Mouse (Mus musculus) heart, postnatal 25 days (tissue): ENCODE measurements around the gene Itgav. TPM values are rescaled to one million over a fixed set of nuclear protein-coding genes. Genes with fewer than 3 reads are reported as not detected.

Source experiments
- DNase-seq: peaks from one replicate; pipeline ENCODE4 v3.0.0; 2022; ENCODE audit warnings: low spot score
- intact Hi-C: fragments of 180-260 bp; cut with DNase I; formaldehyde crosslinking; loops from one replicate; pipeline ENCODE4 v1.15.1; 2025
- total RNA-seq, 2 experiments: library from RNA; stranded (reverse); gene quantifications; 2 replicates each; pipeline ENCODE4 v1.2.3; 2021

Itgav gene
- total RNA-seq, 2 experiments from 2014 or later: 36.7 to 38.3 TPM

DNA sequence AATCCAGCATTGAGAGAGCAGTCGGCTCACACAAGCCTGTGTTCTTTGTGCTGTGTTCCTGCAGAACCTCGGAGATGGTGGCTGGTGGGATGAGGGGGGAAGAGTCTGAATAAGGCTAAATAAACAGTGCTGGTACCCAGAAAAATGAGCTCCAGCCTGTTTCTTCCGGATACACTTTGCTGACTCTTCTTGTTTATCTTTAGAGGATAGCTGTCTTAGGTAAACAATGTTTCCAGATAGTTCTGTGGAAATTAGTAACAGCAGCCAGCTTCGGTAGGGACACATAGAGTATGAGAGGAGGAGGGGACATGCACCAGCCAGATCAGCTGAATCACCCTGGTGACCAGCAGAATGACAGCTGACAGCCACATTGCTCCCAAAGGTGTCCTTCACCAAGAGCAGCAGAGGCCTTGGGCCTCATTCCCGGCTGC is 16.4 kb downstream of the Itgav start:
- intact Hi-C loops: no loop called here
- DNase-seq: no peak

DNA sequence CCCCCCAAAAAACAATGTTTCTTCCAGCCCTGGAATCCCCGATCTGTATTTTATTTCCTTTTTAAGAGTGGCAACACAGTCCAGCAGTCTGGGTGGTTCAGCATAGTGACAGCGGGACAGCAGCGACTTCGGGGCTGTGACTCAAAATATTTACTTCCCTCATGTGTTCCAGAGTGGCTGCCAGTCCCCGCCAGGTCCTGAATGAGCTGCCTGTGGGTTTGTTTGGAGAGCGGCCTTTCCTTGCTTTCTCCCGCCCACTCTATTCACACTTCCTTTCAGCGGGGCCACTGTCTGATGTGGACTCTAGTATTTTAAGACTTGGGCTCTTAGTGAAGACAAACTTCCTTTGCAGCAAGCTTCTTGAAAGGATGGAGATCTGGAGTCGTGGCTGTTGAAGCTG is 18.0 kb downstream of the Itgav start:
- intact Hi-C loops: no loop called here
- DNase-seq: peak; percentile 21

DNA sequence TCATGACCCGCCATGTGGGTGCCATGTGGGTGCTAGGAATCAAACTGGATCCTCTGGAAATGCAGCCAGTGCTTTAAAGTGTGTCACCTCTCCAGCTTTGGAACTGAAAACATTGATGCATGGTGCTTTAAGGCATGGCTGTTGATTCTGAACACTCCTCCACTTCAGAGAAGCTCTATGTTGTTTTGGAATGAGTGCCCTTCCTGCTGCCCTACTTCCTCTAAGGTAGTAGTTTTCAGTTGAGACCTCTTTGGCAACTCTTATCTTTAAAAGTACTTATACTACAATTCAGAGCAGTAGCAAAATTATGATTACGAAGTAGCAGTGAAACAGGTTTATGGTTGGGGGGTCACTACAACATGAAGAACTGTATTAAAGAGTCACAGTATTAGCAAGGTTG is 18.6 kb downstream of the Itgav start:
- no peak for DNase-seq
- intact Hi-C loops: no loop called here

DNA sequence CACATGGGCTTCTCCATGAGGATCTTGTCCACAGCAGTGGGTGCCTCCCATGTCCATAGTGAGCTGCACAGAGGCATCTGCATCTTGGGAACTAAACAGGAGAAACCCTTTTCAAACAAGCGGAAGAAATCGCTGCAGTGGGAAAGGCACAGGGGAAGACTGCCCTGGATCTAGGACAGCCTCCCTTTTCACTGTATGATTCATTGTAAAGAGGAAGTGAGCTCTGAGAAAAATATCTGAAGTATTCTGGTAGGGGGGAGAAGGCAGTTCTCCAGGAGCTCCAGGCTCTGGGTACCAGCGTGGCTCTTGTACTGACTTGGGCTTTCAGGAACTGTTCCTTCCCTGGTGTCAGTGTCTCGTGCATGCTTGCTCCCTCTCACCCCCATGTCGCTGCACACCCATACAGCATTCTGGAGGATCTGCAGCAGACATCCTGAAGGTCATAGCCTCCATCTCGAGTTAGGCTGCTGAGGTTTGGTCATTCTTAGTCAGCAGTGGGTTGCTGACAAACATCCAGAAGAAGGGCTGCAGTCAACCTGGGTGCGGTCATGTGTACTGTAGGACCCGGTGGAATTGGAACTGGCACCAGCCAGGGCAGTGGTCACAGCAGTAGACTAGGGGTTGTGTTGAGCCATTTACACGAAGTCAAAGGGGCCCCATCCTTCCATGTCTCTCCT is 20.2 kb downstream of the Itgav start:
- no peak for DNase-seq
- intact Hi-C loops: no loop called here

DNA sequence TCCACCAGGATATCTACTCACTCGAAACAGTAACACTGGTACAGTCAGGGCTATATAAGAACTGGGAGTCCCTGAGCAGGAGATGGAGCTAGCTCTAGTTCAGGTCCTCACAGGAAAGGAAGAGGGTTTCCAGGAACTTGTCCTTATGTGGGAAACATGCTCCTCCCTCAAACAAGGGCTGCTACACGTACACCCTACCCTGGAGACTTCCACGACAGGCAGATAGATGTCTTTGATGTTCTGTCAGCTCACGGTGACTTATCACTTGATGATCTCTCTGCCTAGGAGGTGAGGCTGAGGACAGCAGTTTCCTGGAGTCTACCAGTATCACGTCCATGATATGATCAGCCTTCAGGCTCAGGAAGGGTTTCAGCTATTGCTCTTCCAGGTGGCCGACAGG is 21.1 kb downstream of the Itgav start:
- DNase-seq: no peak
- intact Hi-C loops: no loop called here

DNA sequence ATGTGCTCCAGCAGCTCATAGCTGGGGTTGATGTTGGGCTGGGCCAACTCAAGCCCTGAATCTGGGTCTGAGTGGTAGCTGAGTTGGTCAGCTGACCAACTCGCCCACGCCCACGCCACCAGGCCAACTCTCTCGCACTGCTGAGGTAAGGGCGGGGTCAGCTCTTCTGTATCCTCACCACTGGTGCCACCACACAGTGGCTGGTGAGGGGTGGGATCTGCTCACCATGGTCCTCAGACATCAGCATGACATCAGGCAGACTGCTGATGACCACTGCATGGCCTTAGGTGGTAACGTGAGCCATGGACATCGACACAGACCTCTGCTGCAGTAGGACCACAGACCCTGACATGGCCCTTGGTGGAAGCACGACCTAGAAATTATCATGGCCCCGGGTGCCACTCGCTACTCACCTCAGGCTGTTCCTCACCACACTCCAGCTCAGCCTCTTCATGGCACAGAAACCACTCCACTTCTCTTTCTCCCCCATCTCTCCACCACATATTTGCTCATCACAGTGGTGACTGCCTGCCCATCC is 24.5 kb downstream of the Itgav start:
- intact Hi-C loops: no loop called here
- DNase-seq: no peak

DNA sequence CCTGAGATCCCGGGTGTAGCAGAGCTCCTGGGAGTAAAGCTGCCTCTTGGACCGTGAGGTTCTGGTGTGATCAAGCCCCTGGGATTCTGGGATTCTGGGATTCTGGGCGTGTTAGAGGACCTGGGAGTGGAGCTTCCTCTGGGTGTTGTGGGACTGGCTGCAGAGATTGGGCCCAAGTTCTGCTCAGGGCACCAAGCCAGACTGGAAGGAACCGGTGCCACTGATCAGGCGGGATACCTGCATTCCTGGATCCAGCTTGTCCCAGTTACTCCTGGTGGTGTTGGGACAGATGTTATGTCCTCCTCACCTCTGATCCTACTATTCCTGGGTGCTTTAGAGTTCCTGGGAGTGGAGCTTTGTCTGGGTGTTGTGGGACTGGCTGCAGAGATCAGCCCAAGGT is 28.8 kb downstream of the Itgav start:
- intact Hi-C loops: no loop called here
- DNase-seq: no peak

DNA sequence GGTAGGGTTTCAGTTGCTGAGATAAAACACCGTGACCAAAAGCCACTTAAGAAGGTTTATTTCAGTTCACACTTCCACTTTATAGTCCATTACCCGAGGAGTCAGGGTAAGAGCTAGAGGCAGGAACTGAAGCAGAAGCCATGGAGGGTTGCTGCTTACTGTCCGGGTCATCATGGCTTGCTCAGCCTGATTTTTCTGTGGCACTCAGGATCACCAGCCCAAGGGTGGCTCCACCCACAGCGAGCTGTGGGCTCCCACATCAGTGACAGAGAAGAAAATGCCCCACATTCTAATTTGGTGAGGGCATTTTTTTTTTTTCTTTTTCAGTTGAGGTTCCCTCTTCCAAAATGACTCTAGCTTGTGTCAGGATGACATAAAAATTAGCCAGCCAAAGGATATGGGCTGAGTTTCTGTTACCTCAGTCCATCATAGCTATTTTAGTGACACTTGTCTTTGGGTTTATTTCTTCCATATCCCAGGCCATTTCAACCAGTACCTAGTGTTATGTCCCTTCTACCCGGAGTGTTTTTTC is 30.2 kb downstream of the Itgav start:
- DNase-seq: no peak
- intact Hi-C loops: no loop called here

DNA sequence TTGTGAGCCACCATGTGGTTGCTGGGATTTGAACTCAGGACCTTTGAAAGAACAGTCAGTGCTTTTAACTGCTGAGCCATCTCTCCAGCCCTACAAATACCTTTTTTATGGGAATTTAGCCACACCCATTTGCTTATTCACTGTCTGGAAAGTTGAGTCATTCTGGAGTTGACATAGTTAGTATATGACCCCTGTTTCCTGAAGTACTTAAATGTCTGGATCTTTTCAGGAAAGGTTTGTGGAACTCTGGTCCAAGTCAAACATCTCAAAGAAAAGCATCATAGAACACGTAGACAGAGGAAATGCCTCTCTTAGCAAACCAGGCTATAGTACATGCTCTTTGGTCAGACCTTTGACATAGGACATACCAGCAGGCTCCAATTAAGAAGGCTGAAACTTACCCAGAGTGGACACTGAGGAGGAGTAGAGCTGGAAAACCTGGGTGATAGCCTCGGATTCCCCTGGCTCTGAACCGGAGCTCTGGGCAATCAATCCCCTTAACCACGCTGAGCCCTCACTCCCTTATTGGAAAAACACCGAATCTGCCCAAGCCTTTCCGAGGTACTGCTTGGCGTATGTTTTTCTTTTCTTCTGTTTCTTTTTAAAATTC is 34.5 kb downstream of the Itgav start:
- intact Hi-C loops: no loop called here
- no peak for DNase-seq

DNA sequence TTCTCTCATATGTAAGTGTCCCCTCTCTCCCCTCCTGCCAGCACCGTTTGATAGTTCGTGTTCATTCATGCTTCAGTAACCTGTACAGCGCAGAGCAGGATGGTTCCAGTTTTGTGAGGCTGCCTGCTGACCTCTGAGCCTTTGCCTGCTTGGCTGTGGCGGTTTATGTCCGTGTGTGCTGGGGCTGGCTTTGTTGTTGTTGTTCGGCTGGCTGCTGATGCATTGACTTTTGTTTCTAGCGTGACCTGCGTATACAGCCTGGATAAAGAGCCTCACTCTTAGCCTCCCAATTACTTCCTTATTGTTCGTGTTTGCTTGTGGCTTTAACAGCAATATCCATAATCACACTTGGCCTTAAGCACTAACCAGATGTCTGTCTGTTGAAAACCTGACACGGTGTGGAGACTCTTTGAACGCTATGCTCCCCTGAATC is 35.0 kb downstream of the Itgav start:
- DNase-seq: no peak
- intact Hi-C loops: no loop called here

DNA sequence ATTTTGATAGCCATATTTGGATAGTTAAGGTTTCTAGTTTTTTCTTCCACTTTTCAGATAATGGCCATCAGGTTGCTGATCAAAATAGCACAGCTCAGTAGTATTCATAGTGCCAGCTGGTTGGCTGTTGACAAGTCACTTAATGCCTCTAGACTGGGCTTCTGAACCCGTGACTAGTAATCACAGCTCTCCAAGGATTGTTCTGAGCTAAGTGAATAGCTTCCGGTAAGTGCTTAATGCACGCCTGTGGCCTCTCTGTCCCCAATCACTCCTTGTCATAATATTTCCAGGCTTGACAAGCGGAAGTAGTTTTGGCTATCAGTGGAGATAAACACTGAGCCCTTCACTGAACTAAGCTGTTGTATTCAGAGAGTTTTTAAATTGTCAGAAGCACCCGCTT is 35.5 kb downstream of the Itgav start:
- intact Hi-C loops: loop anchor here (2.0 kb wide), 1 partner anchor 31 kb away; no protein-coding TSS in a partner anchor
- no peak for DNase-seq

DNA sequence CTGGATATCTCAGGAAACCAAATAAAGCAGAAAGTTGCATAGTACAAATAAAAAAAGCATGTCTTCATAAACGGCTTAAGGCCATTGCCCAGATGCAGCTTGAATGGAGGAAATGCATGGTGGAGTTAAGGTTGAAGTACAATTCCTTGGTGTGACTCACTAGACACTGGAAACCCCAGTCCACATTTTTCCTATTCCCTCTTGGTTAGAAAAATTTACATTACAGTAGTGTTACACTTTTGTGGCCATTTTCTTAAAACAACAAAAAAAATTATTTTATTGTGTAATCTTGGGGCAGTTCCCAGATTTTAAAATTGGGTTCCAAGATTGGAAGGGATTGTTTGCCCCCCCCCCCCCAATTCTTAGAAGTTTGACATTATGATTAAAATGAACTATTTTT is 35.9 kb downstream of the Itgav start:
- intact Hi-C loops: loop anchor here (2.0 kb wide), 1 partner anchor 31 kb away; no protein-coding TSS in a partner anchor
- no peak for DNase-seq

DNA sequence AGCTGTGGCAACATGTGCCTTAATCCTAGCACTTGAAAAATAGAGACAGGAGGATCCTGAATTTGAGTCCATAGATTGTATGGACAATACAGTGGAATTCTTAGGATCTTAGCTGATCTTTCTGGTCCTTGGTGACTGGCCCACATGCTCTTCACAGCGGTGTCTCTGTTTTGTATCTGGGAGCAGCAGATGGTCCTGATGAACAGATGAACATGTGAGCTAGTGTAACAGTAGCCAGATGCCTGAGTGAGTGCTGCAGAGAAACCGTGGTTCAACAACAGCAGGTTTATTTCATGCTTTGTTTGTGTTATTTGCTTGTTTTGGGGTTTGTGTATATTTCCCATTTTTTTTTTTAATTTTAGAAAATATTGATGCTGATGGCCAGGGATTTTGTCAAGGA is 37.3 kb downstream of the Itgav start:
- intact Hi-C loops: loop anchor here (2.0 kb wide), 1 partner anchor 33 kb away; no protein-coding TSS in a partner anchor
- no peak for DNase-seq

DNA sequence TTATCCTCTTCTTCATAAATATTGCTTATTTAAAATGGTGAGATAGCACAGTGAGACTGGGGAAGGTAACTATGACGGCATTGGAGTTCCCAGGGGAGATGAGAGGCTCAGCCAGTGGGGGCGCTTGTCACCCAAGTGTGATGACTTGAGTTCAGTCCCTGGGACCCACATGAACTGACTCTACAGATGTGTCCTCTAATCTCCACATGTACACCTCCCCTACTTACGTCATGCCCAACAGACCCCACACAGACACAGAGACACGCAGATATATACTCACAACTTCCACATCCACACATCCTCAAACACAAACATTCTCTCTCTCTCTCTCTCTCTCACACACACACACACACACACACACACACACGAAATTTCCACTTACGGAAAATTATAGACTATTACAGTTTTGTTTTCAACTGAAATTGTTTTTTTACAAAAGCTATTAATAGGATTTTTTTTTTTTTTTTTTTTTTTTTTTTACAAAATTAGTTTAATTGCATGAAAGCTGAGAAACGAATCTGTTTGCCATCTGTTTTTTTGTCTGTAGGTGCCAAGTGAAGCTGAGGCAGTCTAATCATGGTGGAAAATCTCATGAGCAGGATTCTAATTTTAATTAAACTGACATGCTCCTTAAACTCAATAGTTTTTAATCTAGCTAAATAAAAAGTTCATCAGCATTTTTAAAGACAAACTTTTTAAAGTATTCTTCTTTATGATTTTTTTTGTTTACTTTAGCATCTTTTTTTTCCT is 38.1 kb downstream of the Itgav start:
- intact Hi-C loops: no loop called here
- DNase-seq: no peak

DNA sequence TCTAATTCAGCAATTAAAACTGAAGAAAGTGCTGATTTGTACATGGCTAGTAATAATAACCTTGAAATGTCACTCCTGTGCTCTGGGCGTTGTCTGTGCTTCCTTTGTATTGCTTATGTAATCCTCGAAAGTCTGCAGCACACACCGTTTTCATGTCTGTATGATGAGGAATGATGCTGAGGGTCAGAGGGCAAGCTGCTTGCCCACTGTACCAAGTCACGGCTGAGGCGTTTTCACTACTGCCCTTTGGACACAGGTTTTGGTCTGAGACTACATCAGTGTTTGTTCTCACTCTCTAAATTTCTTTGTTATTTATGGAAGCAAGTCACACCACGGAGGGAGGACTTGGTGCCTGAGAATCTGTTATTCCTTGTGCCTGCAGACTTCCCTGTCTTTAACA is 41.9 kb downstream of the Itgav start:
- no peak for DNase-seq
- intact Hi-C loops: no loop called here

DNA sequence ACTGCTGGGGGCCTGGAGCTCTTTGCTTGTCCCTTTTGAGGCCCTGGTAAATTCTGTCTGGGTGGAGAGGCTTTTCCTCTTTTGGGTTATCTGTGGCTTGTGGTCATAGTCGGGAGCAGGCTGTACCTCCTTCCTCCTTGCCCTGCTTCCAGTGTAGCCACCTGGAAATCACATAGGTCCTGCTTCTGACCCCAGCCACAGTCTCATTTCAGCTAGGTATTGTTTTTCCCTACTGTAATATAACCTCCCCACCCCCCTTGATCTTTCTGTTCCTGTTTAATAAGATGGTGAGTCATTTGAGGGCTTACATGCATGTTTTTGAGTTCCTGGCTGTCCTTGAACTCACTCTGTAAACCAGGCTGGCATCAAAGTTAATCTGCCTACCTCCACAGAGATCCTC is 42.7 kb downstream of the Itgav start:
- no peak for DNase-seq
- intact Hi-C loops: no loop called here

DNA sequence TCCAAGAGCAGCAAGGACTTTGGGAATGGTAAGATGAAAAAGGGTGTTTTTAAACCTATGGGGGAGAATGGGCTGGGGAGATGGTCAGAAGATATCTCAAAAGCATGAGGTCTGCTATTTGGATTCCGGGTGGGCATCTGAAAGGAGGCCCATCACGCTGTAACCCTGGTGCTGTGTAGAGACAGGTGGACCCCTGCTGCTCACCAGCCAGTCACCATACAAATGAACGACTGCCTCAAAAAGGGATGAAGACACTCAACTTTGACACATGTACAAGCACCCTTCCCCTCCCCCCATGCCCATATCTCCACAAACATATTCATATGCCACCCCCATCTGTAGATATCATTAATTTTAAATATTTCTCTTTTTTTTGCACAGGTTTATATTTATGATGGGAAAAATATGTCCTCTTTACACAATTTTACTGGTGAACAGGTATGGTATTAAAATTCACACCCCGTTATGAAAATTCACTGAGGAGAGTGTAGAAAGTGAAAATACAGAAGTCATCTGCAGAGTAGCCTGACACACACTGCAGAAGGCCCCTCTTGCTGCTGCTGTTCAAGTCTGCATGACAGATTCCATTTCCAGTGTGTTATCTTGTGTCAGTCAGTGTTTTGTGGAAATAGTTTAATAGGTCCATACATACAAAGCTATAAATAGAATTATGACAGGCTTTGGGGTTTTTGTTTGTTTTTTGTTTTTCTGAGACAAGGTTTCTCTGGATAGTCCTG is 44.3 kb downstream of the Itgav start:
- intact Hi-C loops: no loop called here
- no peak for DNase-seq

DNA sequence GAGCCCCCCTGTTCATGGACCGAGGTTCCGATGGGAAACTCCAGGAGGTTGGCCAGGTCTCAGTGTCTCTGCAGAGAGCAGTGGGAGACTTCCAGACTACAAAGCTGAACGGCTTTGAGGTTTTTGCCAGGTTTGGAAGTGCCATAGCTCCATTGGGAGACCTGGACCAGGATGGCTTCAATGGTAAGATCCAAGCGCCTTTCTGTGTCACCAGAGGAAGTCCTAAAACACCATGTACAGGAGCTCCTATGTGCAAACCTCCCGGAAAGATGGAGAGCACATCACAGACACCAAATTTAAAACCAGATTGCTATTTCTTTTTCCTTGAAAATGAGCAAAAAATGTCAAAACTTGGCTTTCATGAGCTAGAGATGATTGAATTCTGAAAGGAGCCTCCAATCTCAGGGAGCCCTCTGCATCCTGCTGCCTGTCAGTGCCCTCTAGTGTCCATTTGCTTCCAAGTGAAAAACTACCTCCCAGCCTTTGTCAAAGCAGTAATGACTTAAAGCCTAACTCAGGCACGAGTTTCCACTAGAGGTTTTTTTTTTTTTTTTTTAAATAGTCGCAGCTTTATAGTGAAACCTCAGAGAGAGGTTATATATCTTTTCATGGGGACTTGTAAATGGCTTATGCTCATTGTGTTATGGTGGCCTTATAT is 47.1 kb downstream of the Itgav start:
- intact Hi-C loops: loop anchor here (1.0 to 5.0 kb wide), 4 partner anchors 64 to 146 kb away; partner anchors contain the start of gene Zc3h15
- DNase-seq: no peak

DNA sequence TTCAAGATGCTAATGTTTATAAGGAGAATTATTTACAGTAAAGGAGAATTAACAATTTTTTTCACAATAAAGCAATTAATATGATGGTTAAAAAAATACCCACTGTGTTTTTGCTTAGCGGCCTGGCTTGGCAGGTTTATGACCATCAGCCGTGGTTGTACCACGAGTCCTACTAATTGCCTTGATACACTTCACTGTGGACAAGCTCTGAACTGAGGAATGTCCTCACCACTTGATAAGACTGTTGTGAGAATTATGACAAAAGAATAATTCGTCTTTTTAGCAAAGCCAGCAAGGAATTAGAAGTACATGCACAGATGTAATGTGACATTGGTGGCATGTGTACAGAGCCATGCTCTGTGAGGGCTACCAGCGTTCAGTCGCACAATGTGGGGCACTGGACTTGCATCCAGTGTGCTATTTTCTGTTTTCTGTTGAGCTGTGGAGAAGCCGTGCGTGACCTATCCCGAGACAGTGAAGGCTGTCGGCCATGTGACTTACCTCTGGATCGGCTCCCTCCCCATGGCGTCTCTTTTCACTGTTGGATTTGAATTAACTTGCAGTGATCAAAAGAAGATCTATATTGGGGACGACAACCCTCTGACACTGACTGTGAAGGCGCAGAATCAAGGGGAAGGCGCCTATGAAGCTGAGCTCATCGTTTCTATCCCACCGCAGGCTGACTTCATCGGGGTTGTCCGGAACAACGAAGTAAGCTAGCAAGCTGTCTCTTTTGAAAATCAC is 67.3 kb downstream of the Itgav start:
- intact Hi-C loops: no loop called here
- no peak for DNase-seq
